Mouse (Mus musculus): ENCODE data around the gene Cmtm7. TPM values are rescaled to one million over a fixed set of nuclear protein-coding genes. Genes with fewer than 3 reads are reported as not detected.

The Cmtm7 gene
- polyA plus RNA-seq, 1 experiment, result 61.4 TPM

DNA sequence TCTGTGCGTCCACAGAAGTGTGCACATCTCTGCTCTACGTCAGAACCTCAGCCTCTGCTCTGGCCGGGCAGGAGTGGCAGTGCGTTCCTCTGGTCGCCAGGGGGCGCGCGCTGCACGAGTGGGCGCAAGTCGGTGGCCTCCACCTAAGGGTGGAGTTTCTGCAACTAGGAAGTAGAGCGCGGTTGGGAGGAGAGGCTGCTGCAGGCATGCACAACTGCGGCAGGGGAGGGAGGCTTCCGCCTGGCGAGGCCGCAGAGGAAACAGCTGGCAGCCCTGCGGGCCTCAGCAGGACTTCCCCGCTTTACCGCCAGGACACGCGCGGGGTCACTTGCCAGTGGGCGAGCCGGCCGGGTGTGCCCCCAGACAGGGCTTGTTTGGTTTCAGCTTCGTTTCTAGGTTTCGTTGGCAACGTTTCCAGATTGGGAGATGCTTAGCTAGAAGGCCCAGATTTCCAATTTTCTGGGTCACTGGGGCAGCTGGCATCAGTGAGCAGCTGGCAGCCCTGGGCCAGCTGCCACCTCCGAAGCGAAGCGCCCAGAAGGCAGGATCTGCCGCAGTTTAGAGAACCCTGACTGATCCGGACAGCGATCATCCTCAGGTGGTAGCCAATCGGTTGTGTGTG, 28.7 kb downstream of the Cmtm7 start:
- TF ChIP-seq MAX (IDR thresholded peaks at IDR 0.05) (peak; percentile 82), USF1 (IDR thresholded peaks at IDR 0.05; ENCODE audit: low read depth) (no peak), CEBPB (IDR thresholded peaks at IDR 0.05; ENCODE audit: low read depth) (no peak), FOSL1 (IDR thresholded peaks at IDR 0.05; ENCODE audit: insufficient read depth, low read length, poor library complexity, severe bottlenecking) (no peak), CTCF (IDR thresholded peaks at IDR 0.05; ENCODE audit: control insufficient read depth, insufficient read depth, insufficient read length) (peak; percentile 98), MYOD1 (IDR thresholded peaks at IDR 0.05; ENCODE audit: control insufficient read depth, insufficient read length, low read depth) (peak; percentile 44), MYOG (IDR thresholded peaks at IDR 0.05; ENCODE audit: control insufficient read depth, extremely low read depth, insufficient read length) (no peak)
- Histone ChIP-seq H3ac (ENCODE audit: control insufficient read depth, insufficient read length, low read depth) (peak overlapping the region; percentile 60), H3K79me3 (ENCODE audit: low read depth) (no peaks in the 10 kb centered on the region), H3K4me3 (ENCODE audit: insufficient read depth, poor library complexity, severe bottlenecking) (peak overlapping the region; percentile 25), H3K79me2 (ENCODE audit: control insufficient read depth, insufficient read depth) (no peaks in the 10 kb centered on the region), H3K36me3 (ENCODE audit: control insufficient read depth, insufficient read depth) (peaks cover 3% of the 10 kb centered on the region), H3K27me3 (ENCODE audit: control insufficient read depth, insufficient read depth, insufficient read length) (no peaks in the 10 kb centered on the region)

DNA sequence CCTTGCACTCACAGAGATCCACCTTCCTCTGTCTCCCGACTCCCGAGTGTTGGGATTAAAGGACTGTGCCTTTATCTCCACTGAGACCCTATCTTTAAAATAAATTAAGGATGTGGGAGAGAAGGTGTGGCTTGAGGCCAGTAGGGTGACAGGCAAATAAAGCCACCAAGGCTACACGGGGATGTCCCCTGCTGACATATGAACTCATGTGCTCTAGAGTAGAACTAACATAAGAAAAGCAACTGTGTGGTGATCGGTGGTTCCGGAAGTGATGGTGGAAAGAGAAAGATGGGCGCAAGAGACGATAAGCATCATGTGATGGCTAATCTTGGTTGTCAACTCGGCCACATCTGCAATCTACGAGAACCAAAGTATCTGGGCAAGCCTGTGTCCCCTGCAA, 29.3 kb downstream of the Cmtm7 start:
- no peaks in the 10 kb centered on the region for H3K27me3 ChIP-seq (ENCODE audit: control insufficient read depth, insufficient read depth, insufficient read length)
- no peaks in the 10 kb centered on the region for H3K79me3 ChIP-seq (ENCODE audit: low read depth)
- H3K79me2 ChIP-seq (ENCODE audit: control insufficient read depth, insufficient read depth), result no peaks in the 10 kb centered on the region
- no peak overlapping the region for H3ac ChIP-seq (ENCODE audit: control insufficient read depth, insufficient read length, low read depth)
- no peak overlapping the region for H3K4me3 ChIP-seq (ENCODE audit: insufficient read depth, poor library complexity, severe bottlenecking)
- peaks cover 3% of the 10 kb centered on the region for H3K36me3 ChIP-seq (ENCODE audit: control insufficient read depth, insufficient read depth)
- TF ChIP-seq MYOD1 (IDR thresholded peaks at IDR 0.05; ENCODE audit: control insufficient read depth, insufficient read length, low read depth) (no peak), CTCF (IDR thresholded peaks at IDR 0.05; ENCODE audit: control insufficient read depth, insufficient read depth, insufficient read length) (no peak)

GRCm38 (mm10) chr9:114751582-114751981, 30.1 kb downstream of the Cmtm7 start:
- no peak overlapping the region for H3K4me3 ChIP-seq (ENCODE audit: insufficient read depth, poor library complexity, severe bottlenecking)
- H3K27me3 ChIP-seq (ENCODE audit: control insufficient read depth, insufficient read depth, insufficient read length), result no peaks in the 10 kb centered on the region
- H3ac ChIP-seq (ENCODE audit: control insufficient read depth, insufficient read length, low read depth), result no peak overlapping the region
- no peaks in the 10 kb centered on the region for H3K79me2 ChIP-seq (ENCODE audit: control insufficient read depth, insufficient read depth)
- H3K36me3 ChIP-seq (ENCODE audit: control insufficient read depth, insufficient read depth), result no peaks in the 10 kb centered on the region
- TF ChIP-seq MYOG (IDR thresholded peaks at IDR 0.05; ENCODE audit: control insufficient read depth, extremely low read depth, insufficient read length) (no peak), MYOD1 (IDR thresholded peaks at IDR 0.05; ENCODE audit: control insufficient read depth, insufficient read length, low read depth) (no peak), MAX (IDR thresholded peaks at IDR 0.05) (no peak), CEBPB (IDR thresholded peaks at IDR 0.05; ENCODE audit: low read depth) (no peak), USF1 (IDR thresholded peaks at IDR 0.05; ENCODE audit: low read depth) (no peak), FOSL1 (IDR thresholded peaks at IDR 0.05; ENCODE audit: insufficient read depth, low read length, poor library complexity, severe bottlenecking) (no peak), CTCF (IDR thresholded peaks at IDR 0.05; ENCODE audit: control insufficient read depth, insufficient read depth, insufficient read length) (no peak)
- H3K79me3 ChIP-seq (ENCODE audit: low read depth), result no peaks in the 10 kb centered on the region

DNA sequence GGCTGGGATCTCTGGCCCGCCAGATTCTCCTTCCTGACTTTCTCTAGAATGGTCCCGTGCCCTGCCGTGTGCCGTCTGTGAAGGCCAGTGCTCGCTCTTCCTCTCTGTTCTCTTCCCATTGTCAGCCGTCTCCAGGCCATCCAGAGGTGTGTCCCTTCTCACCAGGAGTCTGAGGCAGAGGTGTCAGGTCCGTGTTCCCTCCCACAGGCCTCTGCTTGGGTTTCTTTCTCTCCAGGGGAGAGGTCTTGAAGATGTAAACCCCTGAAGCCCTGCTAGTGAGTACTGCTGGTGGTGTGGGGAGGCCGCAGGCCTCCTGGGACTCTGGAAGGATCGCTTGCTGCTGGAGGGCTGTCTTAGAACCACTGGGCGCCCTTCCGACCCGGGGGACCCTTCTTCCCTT, 34.2 kb downstream of the Cmtm7 start:
- H3K36me3 ChIP-seq (ENCODE audit: control insufficient read depth, insufficient read depth), result no peaks in the 10 kb centered on the region
- TF ChIP-seq CTCF (IDR thresholded peaks at IDR 0.05; ENCODE audit: control insufficient read depth, insufficient read depth, insufficient read length) (no peak), USF1 (IDR thresholded peaks at IDR 0.05; ENCODE audit: low read depth) (no peak), CEBPB (IDR thresholded peaks at IDR 0.05; ENCODE audit: low read depth) (no peak), MYOD1 (IDR thresholded peaks at IDR 0.05; ENCODE audit: control insufficient read depth, insufficient read length, low read depth) (no peak), MAX (IDR thresholded peaks at IDR 0.05) (no peak), FOSL1 (IDR thresholded peaks at IDR 0.05; ENCODE audit: insufficient read depth, low read length, poor library complexity, severe bottlenecking) (no peak), MYOG (IDR thresholded peaks at IDR 0.05; ENCODE audit: control insufficient read depth, extremely low read depth, insufficient read length) (no peak)
- H3K79me3 ChIP-seq (ENCODE audit: low read depth), result no peaks in the 10 kb centered on the region
- H3ac ChIP-seq (ENCODE audit: control insufficient read depth, insufficient read length, low read depth), result no peak overlapping the region
- no peak overlapping the region for H3K4me3 ChIP-seq (ENCODE audit: insufficient read depth, poor library complexity, severe bottlenecking)
- H3K79me2 ChIP-seq (ENCODE audit: control insufficient read depth, insufficient read depth), result no peaks in the 10 kb centered on the region
- H3K27me3 ChIP-seq (ENCODE audit: control insufficient read depth, insufficient read depth, insufficient read length), result no peaks in the 10 kb centered on the region

GRCm38 (mm10) chr9:114747012-114747411, 34.6 kb downstream of the Cmtm7 start:
- Histone ChIP-seq H3K27me3 (ENCODE audit: control insufficient read depth, insufficient read depth, insufficient read length) (no peaks in the 10 kb centered on the region), H3K79me2 (ENCODE audit: control insufficient read depth, insufficient read depth) (no peaks in the 10 kb centered on the region), H3ac (ENCODE audit: control insufficient read depth, insufficient read length, low read depth) (no peak overlapping the region), H3K79me3 (ENCODE audit: low read depth) (no peaks in the 10 kb centered on the region), H3K36me3 (ENCODE audit: control insufficient read depth, insufficient read depth) (no peaks in the 10 kb centered on the region), H3K4me3 (ENCODE audit: insufficient read depth, poor library complexity, severe bottlenecking) (no peak overlapping the region)
- TF ChIP-seq FOSL1 (IDR thresholded peaks at IDR 0.05; ENCODE audit: insufficient read depth, low read length, poor library complexity, severe bottlenecking) (no peak), CEBPB (IDR thresholded peaks at IDR 0.05; ENCODE audit: low read depth) (no peak), CTCF (IDR thresholded peaks at IDR 0.05; ENCODE audit: control insufficient read depth, insufficient read depth, insufficient read length) (no peak), MAX (IDR thresholded peaks at IDR 0.05) (no peak), USF1 (IDR thresholded peaks at IDR 0.05; ENCODE audit: low read depth) (no peak), MYOG (IDR thresholded peaks at IDR 0.05; ENCODE audit: control insufficient read depth, extremely low read depth, insufficient read length) (no peak)

GRCm38 (mm10) chr9:114745654-114746053, 36.0 kb downstream of the Cmtm7 start:
- Histone ChIP-seq H3ac (ENCODE audit: control insufficient read depth, insufficient read length, low read depth) (no peak overlapping the region), H3K36me3 (ENCODE audit: control insufficient read depth, insufficient read depth) (no peaks in the 10 kb centered on the region), H3K4me3 (ENCODE audit: insufficient read depth, poor library complexity, severe bottlenecking) (no peak overlapping the region), H3K79me2 (ENCODE audit: control insufficient read depth, insufficient read depth) (no peaks in the 10 kb centered on the region), H3K79me3 (ENCODE audit: low read depth) (no peaks in the 10 kb centered on the region), H3K27me3 (ENCODE audit: control insufficient read depth, insufficient read depth, insufficient read length) (no peaks in the 10 kb centered on the region)
- no peak for TF ChIP-seq MYOD1 (IDR thresholded peaks at IDR 0.05; ENCODE audit: control insufficient read depth, insufficient read length, low read depth)
- no peak for TF ChIP-seq MAX (IDR thresholded peaks at IDR 0.05)
- no peak for TF ChIP-seq USF1 (IDR thresholded peaks at IDR 0.05; ENCODE audit: low read depth)
- TF ChIP-seq FOSL1 (IDR thresholded peaks at IDR 0.05; ENCODE audit: insufficient read depth, low read length, poor library complexity, severe bottlenecking), result no peak
- TF ChIP-seq CEBPB (IDR thresholded peaks at IDR 0.05; ENCODE audit: low read depth), result no peak
- TF ChIP-seq CTCF (IDR thresholded peaks at IDR 0.05; ENCODE audit: control insufficient read depth, insufficient read depth, insufficient read length), result no peak
- TF ChIP-seq MYOG (IDR thresholded peaks at IDR 0.05; ENCODE audit: control insufficient read depth, extremely low read depth, insufficient read length), result no peak

Data from C2C12 (cell line).